Mouse (Mus musculus) brain, embryonic 14.5 days (tissue): ENCODE results near the gene Bach1.

Experiments used
- CTCF ChIP-seq: fragments of 200-500 bp; IDR thresholded peaks from 2 replicates; pipeline ENCODE4 v1.5.1; 2012; ENCODE audit warnings: inconsistent platforms, mild to moderate bottlenecking, moderate library complexity, borderline replicate concordance; ENCODE audit not compliant: insufficient read depth, insufficient read length; ENCODE audit errors: extremely low read depth
- POLR2A ChIP-seq: fragments of 200-500 bp; IDR thresholded peaks from 2 replicates; pipeline ENCODE4 v1.6.1; 2012; ENCODE audit warnings: mild to moderate bottlenecking, inconsistent platforms, borderline replicate concordance; ENCODE audit not compliant: poor library complexity, insufficient read depth, insufficient read length, severe bottlenecking; ENCODE audit errors: extremely low read depth

DNA sequence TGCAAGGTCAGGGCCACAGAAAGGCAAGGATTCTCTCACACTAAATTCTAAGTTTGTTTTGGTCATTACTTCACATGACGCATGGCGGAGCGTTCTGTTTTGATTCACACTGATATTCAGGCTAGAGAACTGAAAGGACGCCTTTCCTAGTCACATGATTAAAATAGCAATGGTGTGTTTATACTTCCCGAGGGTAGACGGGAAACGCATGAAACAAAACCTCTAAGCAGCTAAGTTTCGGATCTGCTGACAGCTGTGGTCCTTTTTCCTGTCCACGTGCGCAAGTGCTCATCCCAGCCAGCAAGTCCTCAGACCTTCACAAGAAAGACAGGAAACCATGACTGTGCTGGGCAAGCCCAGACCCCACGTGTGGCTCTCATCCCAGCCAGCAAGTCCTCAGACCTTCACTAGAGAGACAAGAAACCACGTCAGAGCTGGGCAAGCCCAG is 37.7 kb upstream of the Bach1 start:
- TF ChIP-seq CTCF: no peak
- TF ChIP-seq POLR2A: no peak
